Mouse (Mus musculus) granulocyte monocyte progenitor cell, adult 5-6 weeks (primary cell): Measurements from ENCODE around the gene Prdx2. TPM values are rescaled to one million over a fixed set of nuclear protein-coding genes. Genes with fewer than 3 reads are reported as not detected.

Experiments
- ATAC-seq: replicated peaks from 2 replicates; pipeline ENCODE4 v1.8.0; 2016; ENCODE audit warnings: mild to moderate bottlenecking, moderate TSS enrichment, inconsistent platforms; ENCODE audit not compliant: poor library complexity, severe bottlenecking
- total RNA-seq, 2 experiments: library from RNA; stranded (forward) in 1 of 2; stranded (reverse) in 1 of 2; fragments of 200-712, 200-1000 nt in 1 of 2; fragments of >200 nt in 1 of 2; fragmentation: Nextera tagmentation in 1 of 2; gene quantifications; 2 replicates each; pipeline ENCODE4 v1.2.3; 2014 to 2017

Gene Prdx2
- total RNA-seq, 2 experiments from 2014 or later = 303 to 421 TPM

DNA sequence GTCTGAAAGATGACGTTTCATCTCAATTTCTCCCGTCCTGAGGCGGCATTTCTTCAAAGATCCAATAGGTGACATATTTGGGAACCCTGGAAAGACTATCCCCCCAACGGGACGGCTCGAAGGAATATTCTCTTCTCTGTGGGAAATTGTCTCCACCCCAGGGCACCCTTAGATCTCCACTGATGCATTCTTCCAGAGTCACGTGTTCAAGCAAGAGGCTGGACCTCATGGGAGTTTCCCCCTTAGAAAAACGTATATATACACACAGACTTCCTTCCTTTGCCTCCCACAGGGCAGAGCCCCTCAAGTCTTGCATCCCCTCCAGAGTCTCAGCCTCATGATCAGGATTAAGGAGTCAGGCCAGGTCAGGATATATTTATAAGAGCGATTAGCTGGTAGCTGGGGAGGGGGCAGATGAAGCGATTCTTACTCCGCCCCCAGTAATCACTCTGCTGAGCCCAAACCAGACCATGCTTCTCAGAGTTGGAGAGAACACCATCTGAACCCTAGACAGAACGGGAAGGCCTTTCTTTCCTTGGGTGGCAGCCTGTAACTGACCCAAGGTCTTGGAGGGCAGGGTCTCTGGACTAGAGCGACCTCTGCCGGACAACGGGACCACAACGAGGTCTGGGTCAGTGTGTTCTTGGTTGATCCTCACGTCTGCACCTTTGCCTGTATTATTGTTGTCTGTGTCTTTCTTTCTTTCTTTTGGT is 22.7 kb upstream of the Prdx2 start, which contains the start of gene Rtbdn:
Gene Rtbdn, plus strand, starts transcription at position 464 of the 713 bp plus-strand sequence.
- peak; percentile 10; the same call in 1 of the 2 replicates for ATAC-seq

DNA sequence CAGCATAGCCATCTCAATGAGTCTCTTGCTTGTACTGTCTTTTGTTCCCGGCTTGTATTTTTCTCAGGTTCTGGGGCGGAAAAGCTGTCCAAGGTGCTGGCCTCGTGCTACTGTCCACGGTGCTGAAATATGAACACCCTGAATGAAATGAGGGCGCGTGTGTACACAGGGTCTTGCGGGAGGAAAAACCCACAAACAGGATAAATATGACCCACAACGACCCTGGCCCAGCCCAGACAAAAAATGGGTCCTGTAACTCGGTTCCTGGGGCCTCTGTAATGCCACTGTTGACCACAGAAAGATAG is 22.2 kb upstream of the Prdx2 start:
- peak; percentile 68 for ATAC-seq

DNA sequence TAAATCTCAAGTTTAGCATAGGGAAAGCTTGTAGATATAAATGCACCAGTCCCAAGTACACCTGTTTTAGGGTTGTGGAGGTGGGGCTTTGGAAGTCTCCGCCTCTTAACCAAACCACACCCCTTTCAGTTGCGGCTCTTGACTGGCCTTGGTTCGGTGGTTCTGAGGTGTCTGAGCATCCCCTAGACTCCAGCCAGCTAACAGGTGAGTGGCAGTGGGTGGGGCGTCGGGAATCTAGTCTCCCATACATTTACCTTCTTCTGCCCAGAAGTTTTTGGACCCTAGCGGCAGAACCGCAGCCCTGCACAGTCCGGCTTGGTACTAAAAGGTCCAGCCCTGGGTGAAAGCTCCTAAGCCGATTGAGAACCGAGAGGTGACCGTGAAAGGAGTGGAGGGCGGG is 19.6 kb upstream of the Prdx2 start:
- no peak for ATAC-seq

DNA sequence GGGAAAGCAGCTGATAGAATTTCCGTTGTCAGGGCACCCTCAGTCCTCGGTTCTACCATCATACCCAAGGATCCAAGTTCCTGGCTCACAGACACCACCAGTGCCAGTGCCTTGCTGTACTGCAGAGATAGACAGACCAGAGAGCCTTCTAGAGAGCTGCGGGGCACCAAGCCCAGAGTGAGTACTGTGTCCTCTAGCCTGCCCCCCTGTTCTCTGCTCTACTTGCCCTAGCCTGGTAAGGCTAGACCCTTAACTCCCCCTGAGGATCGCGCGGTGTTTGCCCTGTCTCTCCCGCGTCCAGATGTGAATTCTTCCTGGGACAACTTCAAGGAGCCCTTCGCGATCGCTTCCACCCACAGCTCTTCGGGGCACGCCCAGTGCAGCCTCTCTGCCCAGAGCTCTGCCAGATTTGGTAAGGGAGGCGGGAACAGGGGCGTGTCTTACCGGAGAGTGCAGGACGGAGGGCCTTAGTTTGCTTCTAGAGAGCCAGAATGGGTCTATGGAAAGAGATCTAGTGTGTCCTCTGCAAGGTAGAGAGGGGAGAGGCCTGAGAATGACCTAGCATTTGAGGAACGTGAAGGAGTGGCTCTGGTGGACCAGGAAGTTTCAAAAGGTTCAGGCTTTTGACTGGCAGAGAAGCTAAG is 16.7 kb upstream of the Prdx2 start:
- ATAC-seq = peak; percentile 78

DNA sequence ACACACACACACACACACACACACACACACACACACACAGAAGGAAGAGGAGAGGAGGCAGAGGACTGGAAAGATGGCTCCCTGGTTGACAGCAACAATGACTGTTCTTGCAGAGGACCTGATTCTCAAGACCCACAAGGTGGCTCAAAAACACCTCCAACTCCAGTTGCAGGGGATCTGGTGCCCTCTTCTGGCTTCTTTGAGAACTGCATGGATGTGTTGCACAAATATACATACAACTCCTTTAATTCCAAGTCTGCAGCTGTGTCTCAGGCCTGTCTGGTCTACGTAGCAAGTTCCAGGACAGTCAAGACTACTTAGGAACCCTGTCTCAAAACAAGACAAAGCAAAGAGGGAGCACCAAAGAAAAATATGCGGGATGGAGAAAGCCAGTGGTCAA is 12.6 kb upstream of the Prdx2 start:
- ATAC-seq = peak; percentile 60

DNA sequence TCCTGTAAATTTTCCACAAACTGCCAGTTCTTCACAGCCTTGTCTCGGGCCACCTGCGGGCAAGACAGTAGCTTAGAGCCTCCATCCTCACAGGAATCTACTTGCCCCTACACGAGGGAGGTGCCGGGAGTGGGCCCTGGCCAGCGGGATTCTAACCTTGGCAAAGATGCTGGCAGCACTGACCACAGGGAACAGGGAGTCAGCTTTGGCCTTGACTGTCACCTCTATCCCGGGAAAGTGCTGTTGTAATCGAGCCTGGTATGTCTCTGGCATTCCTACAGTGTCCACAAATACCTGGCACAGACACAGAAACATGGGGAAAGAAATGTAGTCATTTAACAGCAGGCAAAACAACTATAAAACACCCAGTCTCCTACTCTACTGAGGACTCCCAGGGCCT is 9.6 kb upstream of the Prdx2 start:
- no peak for ATAC-seq

DNA sequence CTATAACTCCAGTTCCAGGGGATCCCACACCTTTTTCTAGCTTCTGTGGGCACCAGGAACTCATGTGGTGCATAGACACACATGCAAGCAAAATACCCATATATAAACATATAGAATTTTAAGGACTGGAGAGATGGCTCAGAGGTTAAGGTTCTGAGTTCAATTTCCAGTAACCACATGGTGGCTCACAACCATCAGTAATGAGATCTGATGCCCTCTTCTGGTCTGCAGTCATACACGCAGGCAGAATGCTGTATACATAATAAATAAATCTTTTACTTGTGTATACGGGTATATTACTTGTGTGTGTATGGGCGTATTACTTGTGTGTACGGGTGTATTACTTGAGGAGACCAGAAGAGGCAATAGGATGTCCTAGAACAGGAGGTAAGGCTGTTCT is 5.4 kb upstream of the Prdx2 start:
- no peak for ATAC-seq

DNA sequence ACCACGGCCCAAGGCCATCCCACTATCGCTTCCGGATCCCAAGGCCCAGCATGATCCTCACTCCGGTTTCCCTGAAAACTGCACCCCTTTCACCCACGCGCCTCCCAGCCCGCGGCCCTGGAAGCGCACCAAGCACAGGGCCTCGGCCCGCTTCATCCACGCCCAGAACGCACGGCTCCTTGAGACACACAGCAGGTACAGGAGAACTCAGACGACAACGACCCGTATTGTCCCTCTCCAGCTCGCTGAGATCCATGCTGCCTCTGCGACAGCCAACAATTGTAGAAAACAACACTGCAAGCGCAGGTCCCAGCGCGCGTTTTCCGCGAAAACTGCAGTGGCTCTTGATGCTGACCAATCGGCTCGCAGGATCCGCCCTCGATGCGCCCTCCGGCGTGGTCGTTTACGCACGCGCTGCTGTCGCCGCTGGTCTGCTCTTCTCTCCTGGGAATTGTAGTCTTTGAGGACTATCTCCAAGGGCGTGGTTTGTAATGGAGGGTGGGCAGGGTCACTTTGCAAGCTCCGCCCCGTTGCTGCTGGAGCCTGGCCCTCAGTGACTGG is 3.6 kb upstream of the Prdx2 start:
- peak; percentile 86 for ATAC-seq

DNA sequence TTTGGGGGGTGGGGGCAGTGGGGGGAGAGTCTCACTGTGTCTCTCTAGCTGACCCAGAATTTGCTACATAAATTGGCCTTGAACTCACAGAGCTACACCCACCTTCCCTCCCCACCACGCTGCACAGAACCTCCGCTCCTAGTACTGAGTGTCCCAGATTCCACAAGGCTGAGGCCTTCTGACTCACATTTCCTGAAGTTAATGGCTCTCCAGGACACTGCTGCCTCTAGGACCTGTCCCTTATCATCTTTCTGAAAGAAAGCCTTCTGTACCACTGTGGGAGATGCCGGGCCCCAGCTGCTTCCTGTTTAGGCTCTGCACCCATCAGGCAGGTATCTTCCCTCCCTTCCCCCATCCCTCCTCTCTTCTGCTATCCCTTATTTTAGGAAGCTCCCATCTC is 2.8 kb upstream of the Prdx2 start:
- ATAC-seq = no peak

DNA sequence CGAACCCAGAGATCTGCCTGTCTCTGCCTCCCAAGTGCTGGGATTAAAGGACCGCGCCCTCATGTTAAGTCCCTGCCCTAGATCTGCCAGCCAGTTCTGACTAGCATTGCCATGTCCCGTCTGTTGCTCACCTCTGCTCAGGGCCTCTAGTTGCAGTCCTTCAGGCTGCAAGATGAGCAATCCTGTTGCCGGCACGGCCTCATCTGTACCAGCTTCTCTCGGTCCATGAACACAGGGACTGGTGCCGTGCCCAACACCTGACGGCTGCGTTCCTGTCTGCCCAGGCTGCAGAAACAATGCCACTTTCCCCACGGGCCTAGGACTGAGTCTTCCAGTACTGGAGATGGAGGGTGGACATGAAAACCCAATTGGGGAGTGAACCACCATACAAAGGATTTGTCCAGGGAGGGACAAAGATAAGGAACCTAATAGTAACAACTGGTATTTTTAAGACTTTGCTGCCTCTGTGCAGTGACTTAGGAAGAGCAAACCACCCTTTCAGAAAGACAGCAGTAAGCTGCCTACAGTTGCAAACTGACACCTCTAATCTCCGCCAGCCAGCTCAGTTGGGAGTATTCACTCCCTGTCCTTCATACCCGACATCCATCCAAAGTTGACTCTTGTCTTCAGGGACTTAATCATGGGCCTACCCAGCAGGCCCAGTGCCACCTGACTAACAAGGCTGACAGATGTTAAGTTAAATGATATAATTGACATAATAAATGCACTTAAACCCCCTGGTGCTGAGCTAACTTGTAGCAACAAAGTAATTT is 1.7 kb upstream of the Prdx2 start:
- ATAC-seq = no peak

DNA sequence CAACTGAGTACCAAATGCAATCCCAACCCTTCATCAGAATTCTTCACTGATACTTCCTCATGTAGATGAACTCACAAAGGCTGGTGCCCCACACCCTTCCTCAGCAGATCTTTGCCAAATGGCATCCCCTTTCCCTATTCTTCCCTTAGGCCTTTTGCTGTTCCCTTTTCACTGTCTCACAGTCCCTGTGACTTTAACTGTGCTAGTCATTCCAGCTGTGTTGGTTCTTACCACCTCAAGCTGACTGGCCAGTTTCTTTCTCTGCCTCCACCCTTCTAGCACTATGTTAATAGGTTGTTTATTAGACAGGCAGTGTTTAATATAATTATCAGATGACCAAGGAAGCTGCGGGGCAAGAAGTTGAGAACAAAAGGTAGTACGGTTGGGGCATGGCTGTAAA is 737 bp upstream of the Prdx2 start:
- no peak for ATAC-seq

DNA sequence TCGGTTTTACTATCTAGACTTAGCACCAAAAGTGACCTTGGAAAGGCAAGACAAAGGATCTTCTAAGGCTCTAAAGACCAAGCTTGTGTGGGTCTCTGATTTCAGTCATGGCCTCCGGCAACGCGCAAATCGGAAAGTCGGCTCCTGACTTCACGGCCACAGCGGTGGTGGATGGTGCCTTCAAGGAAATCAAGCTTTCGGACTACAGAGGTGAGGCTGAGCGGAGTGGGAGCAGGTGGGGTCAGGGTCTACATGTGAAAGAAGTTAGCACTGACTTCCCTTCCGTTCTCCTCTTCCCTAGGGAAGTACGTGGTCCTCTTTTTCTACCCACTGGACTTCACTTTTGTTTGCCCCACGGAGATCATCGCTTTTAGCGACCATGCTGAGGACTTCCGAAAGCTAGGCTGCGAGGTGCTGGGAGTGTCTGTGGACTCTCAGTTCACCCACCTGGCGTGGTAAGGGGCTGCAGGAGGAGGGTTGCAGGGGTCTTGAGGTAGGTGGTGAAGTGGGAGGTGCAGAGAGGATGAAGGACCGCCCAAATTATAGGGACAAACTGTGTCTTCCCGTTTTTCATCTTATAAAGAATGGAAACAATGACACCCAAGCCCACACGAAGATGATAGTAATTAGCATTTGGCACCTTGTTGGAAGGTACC is 876 bp downstream of the Prdx2 start:
- ATAC-seq = no peak

DNA sequence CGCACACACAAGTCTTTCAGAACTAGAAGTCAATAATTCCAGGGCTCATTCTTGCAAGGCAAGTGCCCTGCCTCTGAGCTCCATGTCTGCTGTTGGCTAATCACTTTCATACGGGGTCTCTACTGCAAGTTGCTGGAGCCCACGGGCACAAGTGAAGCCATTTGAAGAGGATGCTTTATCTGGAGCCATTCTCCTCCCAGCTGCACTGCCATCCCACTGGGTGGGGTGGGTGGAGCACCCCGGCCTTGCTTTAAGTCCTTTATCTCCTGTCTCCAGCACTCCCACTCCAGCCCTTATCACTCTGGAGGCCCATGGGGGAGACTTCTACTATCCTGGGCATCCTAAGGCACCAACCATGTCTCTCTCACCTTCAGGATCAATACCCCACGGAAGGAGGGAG is 1.5 kb downstream of the Prdx2 start:
- no peak for ATAC-seq

DNA sequence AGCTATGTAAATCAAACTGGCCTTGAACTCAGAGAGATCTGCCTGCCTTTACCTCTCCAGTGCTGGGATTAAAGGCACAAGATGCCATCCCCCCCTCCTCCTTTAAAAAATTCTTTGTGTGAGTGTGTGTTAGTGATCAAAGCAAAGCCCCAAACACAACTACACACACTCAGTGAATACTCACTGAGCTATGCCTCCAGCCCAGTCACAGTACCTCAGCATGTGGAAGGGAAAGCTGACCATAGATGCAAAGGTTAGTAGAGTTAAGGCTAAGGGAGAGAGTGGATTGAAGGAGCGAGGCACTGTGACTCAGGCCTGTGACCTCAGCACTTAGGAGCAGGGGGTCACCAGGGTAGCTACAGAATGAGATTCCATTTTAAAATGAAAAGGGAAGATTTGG is 3.7 kb downstream of the Prdx2 start:
- ATAC-seq = no peak

DNA sequence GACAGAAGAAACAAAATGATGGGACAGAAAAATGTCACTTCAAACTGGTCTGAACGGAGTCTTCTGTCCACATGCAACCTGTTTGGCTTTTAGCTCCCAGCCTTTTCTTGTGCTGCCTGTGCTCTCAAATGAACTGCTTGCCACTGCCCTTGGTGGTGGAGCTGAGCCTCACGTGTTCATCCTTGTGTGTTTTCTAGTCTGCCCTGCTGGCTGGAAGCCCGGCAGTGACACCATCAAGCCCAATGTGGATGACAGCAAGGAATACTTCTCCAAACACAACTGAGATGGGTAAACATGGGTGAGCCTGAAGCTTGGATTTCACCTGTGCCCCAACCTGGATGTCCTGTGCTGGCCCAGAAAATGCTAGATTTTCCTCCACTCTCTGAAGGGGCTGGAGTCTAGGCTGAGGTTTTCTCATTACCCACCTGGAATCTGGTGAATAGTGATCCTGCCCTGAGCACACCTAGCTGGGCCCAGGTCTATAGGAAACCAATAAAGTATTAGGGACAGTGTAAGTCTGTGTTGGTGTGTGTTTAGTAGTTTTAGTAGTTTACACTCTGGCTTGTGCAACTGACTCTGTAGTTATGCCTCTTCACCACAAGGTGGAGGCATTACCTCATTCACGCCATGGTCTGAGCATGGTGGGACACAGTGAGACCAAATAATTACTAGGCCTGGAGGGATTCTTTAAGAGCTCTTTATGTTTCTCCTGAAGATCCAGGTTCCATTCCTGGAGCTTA is 4.6 kb downstream of the Prdx2 start:
- ATAC-seq = peak; percentile 13; the same call in 1 of the 2 replicates

DNA sequence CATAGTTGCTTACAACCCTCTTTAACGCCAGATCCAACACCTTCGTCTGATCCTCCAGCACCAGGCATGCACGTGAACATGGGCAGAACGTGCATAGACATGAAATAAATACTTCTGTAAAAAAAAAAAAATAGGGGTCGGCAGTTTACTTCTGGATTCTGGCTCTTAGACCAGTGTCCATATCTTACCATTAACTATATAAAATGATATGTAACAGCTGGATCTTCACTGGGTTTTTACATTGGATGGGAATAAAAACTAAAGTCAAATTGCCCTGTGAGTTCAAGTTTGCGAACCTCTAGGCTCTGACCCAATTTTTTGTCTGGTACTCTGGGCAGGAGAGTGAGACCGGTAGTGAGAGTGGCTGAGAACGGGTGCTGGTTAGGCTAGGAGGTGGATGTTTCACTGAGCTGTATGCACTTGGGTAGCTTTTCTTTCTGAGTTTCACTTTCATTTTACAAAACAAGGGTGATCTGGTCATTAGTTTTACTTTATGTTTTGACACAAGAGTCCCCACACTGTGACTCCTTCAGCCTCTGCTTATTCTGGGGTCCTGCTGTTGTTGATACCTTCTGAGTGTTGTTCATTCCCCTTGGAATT is 5.3 kb downstream of the Prdx2 start:
- no peak for ATAC-seq

DNA sequence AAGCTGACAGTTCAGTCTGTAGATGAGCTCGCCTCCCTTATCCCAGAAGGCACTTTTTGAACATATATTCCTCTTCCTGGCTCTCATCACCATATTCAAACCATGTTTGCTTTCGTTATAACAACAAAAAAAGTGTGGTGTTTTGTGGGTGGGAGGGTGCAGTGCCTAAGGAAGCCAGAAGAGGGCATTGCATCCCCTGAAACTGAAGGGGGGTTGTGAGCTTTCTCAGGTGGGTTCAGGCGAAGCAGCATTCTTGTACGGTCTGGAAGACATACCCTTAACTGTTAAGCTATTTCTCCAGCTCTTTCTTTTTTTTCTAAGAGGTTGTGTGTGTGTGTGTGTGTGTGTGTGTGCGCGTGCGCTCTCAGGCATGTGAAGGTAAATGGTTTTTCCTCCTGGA is 6.0 kb downstream of the Prdx2 start:
- no peak for ATAC-seq

DNA sequence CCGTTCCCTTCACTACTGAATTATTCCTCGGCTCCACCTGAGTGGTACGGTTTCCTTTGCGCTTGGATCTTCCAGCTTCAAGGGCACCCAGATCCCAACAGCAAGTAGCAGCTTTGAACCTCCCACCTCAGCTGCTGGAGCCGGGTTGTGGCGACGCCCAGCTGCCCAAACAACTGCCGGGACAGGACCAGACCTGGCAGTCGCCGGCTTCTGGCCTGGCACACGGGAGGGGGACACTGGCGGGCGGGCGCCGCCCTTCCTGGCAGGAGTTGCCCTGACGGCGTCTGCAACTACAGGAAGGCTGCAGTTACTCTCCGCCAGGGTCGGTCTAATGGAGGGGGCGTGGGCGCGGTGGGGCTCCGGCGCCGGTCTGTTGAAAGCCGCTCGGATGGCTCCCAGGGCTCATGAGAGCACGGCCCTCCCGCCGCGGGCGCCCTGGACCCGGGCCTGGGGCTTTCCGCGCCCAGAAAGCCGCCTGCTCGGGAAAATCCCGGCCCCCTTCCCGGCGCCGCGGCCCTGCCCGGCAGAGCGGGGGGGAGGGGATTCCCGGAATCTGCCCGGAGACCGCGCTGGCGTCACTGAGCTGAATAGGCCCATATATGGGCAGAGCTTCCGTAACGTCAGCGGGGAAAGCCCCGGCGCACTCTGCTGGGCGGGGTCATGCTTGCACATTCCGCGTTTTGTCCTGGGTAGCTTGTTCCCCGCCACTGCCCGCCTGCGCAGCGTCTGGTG is 6.8 kb downstream of the Prdx2 start:
- ATAC-seq = peak; percentile 29
